Mouse (Mus musculus) cerebellum, adult (tissue): ENCODE results near the gene St3gal3.

Source experiments
- ATAC-seq: cut with Nextera tagmentation; 2 replicates; pipeline ENCODE4 v1.9.2; 2017; ENCODE audit warnings: mild to moderate bottlenecking, moderate library complexity, mixed read lengths; ENCODE audit not compliant: insufficient number of reproducible peaks, low FRiP score, low TSS enrichment

The St3gal3 gene

GRCm38 (mm10) chr4:118134485-118135365 lies at the start of gene St3gal3:
TSS of gene St3gal3 (minus strand) at chr4:118134914.
- peak; percentile 89 for ATAC-seq

- no peak for ATAC-seq
Measured at GRCm38 (mm10) chr4:118180301-118181080, 45.8 kb upstream of the St3gal3 start.

- ATAC-seq = peak; percentile 99
Measured at GRCm38 (mm10) chr4:118179467-118180300, 45.0 kb upstream of the St3gal3 start, which contains the start of gene Kdm4a. TSS of gene Kdm4a (minus strand) at chr4:118180043.

GRCm38 (mm10) chr4:118178952-118179466 lies 44.3 kb upstream of the St3gal3 start:
- no peak for ATAC-seq

- no peak for ATAC-seq
Measured at GRCm38 (mm10) chr4:118172461-118172860, 37.7 kb upstream of the St3gal3 start.

GRCm38 (mm10) chr4:118171006-118171405 lies 36.3 kb upstream of the St3gal3 start:
- ATAC-seq = no peak

GRCm38 (mm10) chr4:118162123-118162522 lies 27.4 kb upstream of the St3gal3 start:
- no peak for ATAC-seq

- ATAC-seq = no peak
Measured at GRCm38 (mm10) chr4:118157666-118158065, 23.0 kb upstream of the St3gal3 start.

- ATAC-seq = peak; percentile 71
Measured at GRCm38 (mm10) chr4:118156559-118156958, 21.8 kb upstream of the St3gal3 start.

GRCm38 (mm10) chr4:118154889-118155288 lies 20.2 kb upstream of the St3gal3 start:
- ATAC-seq = no peak

- ATAC-seq = 0 out of 2 replicates have a peak, but pooled peaks have one; percentile 19
Measured at GRCm38 (mm10) chr4:118152020-118152785, 17.5 kb upstream of the St3gal3 start.

GRCm38 (mm10) chr4:118150804-118151203 lies 16.1 kb upstream of the St3gal3 start:
- ATAC-seq = no peak

GRCm38 (mm10) chr4:118149956-118150680 lies 15.4 kb upstream of the St3gal3 start:
- peak; percentile 91 for ATAC-seq

GRCm38 (mm10) chr4:118149055-118149576 lies 14.4 kb upstream of the St3gal3 start:
- ATAC-seq = no peak

GRCm38 (mm10) chr4:118148317-118148687 lies 13.6 kb upstream of the St3gal3 start:
- ATAC-seq = no peak

- ATAC-seq = no peak
Measured at GRCm38 (mm10) chr4:118147547-118148316, 13.0 kb upstream of the St3gal3 start.

- no peak for ATAC-seq
Measured at GRCm38 (mm10) chr4:118147090-118147489, 12.4 kb upstream of the St3gal3 start.

GRCm38 (mm10) chr4:118144324-118144723 lies 9.6 kb upstream of the St3gal3 start:
- ATAC-seq = no peak
